Mouse (Mus musculus) C3H10T1/2 (cell line): ENCODE results near the gene Mitd1. TPM values are rescaled to one million over a fixed set of nuclear protein-coding genes. Genes with fewer than 3 reads are reported as not detected.

ENCODE experiments used
- polyA plus RNA-seq, 2 experiments: library from polyadenylated mRNA; unstranded; fragments of >200 nt; fragmentation: generic; extraction: Trizol; gene quantifications; one replicate each; pipeline ENCODE4 v1.2.1; 2012; ENCODE audit warnings: missing spikeins in 2 of 2

The Mitd1 gene
- polyA plus RNA-seq: 1 to 10 TPM; 1.0 to 7.9 TPM

GRCm38 (mm10) chr1:37890025-37890652 lies at the start of gene Mitd1, which contains the start of gene Mrpl30:
Gene Mitd1, minus strand, starts transcription at chr1:37890411.
Gene Mrpl30, plus strand, starts transcription at chr1:37890477.

DNA sequence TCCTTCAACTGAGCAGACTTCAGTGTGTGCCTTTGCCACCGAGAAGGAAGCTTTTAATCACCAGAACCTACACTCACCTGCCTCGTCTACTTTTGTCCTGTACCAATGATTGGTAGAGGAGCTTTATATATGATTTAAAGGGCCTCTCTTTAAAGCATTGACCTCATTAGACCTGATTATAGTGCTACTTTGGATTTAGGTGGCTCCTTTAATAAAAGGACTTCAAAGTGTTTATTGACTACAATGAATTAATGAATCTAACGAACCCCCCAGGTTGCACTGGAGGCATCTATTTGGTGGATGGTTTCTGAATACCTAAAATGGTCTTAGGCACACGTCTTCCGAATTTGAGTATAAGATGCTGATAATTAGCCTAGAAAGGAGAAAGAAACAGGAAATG lies 26.2 kb upstream of the Mitd1 start, which contains the start of gene Lyg2:
Gene Lyg2, minus strand, starts transcription at position 101 of the 400 bp plus-strand sequence.

DNA sequence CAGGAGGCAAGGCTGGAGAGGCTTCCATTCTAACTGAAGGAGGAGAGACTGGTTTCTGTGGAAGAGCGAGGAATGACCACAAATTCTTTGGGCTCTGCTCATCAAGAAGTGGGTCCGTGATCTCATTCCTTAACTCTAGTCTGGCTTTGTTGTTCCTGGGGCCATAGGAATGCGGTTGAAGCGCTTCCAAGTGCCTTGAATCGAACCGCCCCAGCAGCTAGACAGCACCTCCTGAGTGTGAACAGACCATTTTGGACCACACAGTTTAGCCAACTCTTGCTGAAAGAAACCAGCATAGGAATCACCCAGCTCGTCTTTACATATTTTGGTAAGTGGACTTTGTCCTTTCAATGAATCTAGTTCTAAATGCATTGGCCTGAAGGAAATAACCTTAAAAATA lies 18.5 kb downstream of the Mitd1 start, which contains the start of gene Lipt1:
Gene Lipt1, plus strand, starts transcription at position 35 of the 400 bp plus-strand sequence.

GRCm38 (mm10) chr1:37866286-37866685 lies 23.9 kb downstream of the Mitd1 start, which contains the start of gene Tsga10:
Gene Tsga10, minus strand, starts transcription at chr1:37866429.

Other genes with a start within 250 kb of the Mitd1 start
- gene 2010300C02Rik, start 170.3 kb downstream of the Mitd1 start, polyA plus RNA-seq: not detected
- under 1 TPM; 0.04 to 0.53 TPM for gene Tsga10, start 24.0 kb downstream of the Mitd1 start, polyA plus RNA-seq
- 1 to 10 TPM; 3.6 to 6.0 TPM for gene Lipt1, start 18.7 kb downstream of the Mitd1 start, polyA plus RNA-seq
- gene Mrpl30, start 66 bp upstream of the Mitd1 start, polyA plus RNA-seq: 100 to 1,000 TPM; 106 to 176 TPM
- gene Lyg2, start 26.1 kb upstream of the Mitd1 start, polyA plus RNA-seq: not detected
- gene Lyg1, start 67.3 kb upstream of the Mitd1 start, polyA plus RNA-seq: not detected
- 10 to 100 TPM; 10.9 to 41.7 TPM for gene Txndc9, start 107.5 kb upstream of the Mitd1 start, polyA plus RNA-seq
- gene Eif5b, start 107.6 kb upstream of the Mitd1 start, polyA plus RNA-seq: 1 to 10 TPM; 3.7 to 9.3 TPM
- 1 to 10 TPM in 1 of 2 experiments, under 1 TPM in 1; 0.33 to 5.5 TPM for gene Rev1, start 239.4 kb upstream of the Mitd1 start, polyA plus RNA-seq